Mouse (Mus musculus): ENCODE results near the gene Tab2. TPM values are rescaled to one million over a fixed set of nuclear protein-coding genes. Genes with fewer than 3 reads are reported as not detected.

Tab2 gene
- 10 to 100 TPM; 62.7 to 66.0 TPM for total RNA-seq (2021)
- long read RNA-seq, experiment 1, full-length matches to known transcripts, result 4 of 11 reads
- long read RNA-seq, experiment 1, partial matches to known transcripts, result 4 of 11 reads
- long read RNA-seq, experiment 1, other reads (novel, unspliced or antisense), result 3 of 11 reads
- long read RNA-seq, experiment 2, full-length matches to known transcripts, result 1 of 11 reads
- long read RNA-seq, experiment 2, partial matches to known transcripts, result 5 of 11 reads
- long read RNA-seq, experiment 2, other reads (novel, unspliced or antisense), result 5 of 11 reads

- peak; percentile 87 to 90 for DNase-seq (ENCODE audit: low spot score in 2 of 2)
Measured at GRCm38 (mm10) chr10:7956228-7957001, at the start of gene Tab2. Tab2 (minus strand) TSS chr10:7956230.

GRCm38 (mm10) chr10:7992258-7992919 is 36.4 kb upstream of the Tab2 start:
- DNase-seq (ENCODE audit: low spot score in 2 of 2), result no peak

DNA sequence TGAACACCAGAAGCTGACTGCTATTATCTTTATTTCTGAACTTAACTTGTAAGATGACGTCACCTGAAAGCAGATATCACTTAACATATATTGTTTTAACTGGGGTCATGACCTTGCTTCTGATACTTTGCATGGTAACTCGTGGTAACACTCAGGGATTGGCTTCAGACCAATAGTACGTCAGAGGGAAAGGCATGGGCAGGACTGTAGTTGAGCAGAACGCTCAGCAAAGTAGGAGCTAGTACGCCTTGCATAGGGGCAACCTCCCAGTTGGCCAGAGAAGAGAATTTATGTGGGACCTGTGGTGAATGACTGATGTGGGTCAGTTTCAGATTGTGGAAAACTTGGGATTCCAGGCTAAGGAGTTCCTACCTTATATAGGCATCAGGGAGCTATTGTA is 35.6 kb upstream of the Tab2 start:
- no peak for DNase-seq (ENCODE audit: low spot score in 2 of 2)

- DNase-seq (ENCODE audit: low spot score in 2 of 2), result peak; percentile 27 to 67
Measured at GRCm38 (mm10) chr10:7987521-7987920, 31.5 kb upstream of the Tab2 start.

GRCm38 (mm10) chr10:7976462-7976861 is 20.4 kb upstream of the Tab2 start:
- no peak for DNase-seq (ENCODE audit: low spot score in 2 of 2)

DNA sequence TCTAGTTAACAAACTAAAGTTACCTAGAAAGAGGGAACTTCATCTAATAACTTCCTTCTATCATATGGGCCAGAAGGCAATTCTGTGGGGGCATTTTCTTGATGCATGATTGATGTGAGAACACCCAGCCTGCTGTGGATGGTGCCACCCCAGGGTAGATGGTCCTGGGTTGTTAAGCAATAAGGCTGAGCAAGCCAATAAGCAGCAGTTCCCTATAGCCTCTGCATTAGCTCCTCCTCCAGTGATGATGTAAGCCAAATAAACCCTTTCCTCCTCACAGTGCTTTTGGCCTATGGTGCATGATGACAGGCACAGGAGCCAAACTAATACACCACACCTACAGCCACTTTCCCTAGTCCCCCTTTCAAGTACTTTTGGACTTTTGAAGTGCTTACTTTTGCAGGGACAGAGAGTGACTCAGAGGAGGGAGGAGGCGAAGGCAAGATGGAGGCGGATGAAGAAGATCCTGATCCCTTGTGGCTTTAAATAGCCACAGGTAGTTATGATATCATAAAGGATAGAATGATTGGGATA is 12.8 kb upstream of the Tab2 start:
- DNase-seq (ENCODE audit: low spot score in 2 of 2), result no peak

GRCm38 (mm10) chr10:7967096-7967495 is 11.1 kb upstream of the Tab2 start:
- DNase-seq (ENCODE audit: low spot score in 2 of 2), result no peak

DNA sequence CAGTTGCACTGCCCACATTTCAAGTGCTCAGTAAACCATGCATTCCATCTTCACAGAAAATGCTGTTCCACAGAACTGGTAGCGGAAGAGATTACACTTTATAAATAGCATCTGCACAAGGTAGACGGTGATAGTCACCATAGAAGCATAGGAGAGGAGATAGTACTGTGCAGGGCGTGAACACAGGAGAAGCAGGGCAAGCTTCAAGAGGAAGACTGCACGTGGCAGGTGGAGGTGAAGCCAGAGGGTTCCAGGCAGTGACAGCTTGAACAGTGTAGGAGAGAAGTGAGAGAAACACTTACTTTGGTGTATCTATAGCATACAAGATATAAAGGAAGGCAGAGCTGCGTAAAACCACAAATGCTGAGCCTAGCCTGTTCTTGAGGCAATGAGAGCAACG is 3.0 kb upstream of the Tab2 start:
- DNase-seq (ENCODE audit: low spot score in 2 of 2), result no peak

DNA sequence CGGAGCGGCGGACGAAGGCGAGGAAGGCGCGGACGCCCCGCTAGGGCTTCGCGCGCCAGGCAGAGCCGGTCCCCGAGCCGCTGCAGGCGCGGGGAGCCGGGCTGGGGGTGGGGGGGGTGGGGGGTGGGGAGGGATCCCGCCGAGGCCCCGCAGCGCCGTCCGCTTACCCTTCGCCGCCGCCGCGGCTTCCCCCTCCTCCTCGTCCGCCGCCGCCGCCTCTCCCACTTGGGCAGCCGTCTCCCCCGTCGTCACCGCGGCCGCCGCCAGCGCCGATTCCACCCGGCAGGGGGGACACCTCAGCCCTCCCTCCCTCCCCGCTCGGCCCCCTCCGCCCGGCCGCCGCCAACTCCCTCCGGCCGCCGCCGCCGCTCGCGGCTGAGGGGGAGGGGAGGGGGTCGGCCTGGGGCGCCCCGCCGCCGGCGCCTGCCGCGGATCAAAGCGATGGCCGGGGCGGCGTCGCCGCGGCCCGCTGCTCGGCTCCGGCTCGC is 352 bp downstream of the Tab2 start:
- DNase-seq (ENCODE audit: low spot score in 2 of 2), result peak; percentile 36 to 54

GRCm38 (mm10) chr10:7954989-7955633 is 919 bp downstream of the Tab2 start:
- peak; percentile 44 to 52 for DNase-seq (ENCODE audit: low spot score in 2 of 2)

DNA sequence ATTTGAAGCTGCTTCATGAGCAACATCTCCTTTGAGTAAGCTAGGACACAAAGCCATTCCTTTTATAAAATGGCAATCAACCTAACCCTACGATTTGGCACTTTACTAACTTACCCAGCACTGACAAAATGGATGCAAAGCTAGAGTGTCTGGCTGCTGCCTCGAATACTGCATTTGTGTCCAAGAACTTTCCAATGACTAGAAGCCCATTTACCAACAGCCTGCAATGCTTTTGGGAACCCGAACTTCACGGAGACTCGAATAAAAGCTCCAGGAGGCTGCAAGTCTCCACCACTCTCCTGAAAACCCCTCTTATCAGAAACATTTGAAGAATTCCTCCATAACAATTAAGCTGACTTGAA is 1.4 kb downstream of the Tab2 start:
- peak; percentile 12 to 36 for DNase-seq (ENCODE audit: low spot score in 2 of 2)

- DNase-seq (ENCODE audit: low spot score in 2 of 2), result no peak
Measured at GRCm38 (mm10) chr10:7943006-7943405, 13.0 kb downstream of the Tab2 start.

GRCm38 (mm10) chr10:7936556-7937192 is 19.4 kb downstream of the Tab2 start:
- no peak for DNase-seq (ENCODE audit: low spot score in 2 of 2)

DNA sequence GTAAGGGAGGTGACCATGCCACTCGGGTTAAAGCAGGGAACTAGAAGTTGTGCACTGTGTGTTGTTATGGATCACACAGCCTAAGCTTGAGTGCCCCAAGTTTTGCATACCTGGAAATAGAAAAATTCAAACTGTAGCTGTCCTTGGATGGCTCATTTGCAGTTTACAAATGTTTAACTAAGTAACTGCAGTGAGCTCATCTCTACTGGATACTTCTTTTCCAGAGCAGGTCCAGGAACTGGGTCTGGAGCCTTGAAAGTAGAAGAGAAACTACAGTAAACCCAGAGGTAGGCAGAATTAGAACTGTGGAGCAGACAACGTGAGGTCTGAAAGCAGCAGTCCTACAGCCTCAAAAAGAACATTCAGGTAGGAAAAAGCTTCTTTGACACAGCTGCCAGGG is 23.1 kb downstream of the Tab2 start:
- DNase-seq (ENCODE audit: low spot score in 2 of 2), result no peak

DNA sequence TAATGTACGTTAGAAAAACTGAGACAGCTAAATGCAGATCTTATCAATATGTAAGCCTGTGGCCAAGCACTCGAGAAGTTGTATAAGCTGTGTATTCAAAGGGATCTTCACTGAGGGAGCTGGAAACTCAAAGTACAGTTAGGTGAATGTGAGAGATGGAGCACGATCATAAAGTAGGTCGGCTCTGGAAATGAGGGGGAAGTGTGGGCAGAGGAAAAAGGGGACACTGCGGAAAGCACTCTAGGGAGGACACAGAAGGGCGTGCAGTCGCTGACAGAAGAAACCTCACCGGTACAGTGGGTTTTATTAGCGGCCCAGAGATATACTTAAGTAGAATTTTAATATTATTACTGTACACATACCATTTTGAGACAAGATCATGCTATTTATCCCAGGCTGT is 27.0 kb downstream of the Tab2 start:
- DNase-seq (ENCODE audit: low spot score in 2 of 2), result no peak

DNA sequence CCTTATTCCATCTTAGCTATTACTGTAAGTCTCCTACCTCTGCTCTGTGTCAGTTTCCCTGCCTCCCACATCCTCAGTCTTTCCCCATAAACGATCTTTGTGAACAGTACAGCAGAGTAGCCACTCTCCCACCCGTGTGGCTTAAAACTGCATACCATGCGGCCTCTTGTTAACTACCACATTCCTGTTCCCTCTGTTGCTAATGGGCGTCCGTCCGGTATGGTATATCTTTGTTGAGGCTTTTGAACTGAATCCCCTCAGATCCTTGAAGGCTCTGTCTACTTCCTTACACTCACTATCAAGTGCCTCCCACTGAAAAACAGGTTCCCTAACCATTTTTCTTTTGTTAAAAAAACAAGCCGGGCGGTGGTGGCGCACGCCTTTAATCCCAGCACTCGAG is 30.5 kb downstream of the Tab2 start:
- no peak for DNase-seq (ENCODE audit: low spot score in 2 of 2)

GRCm38 (mm10) chr10:7923433-7923832 is 32.6 kb downstream of the Tab2 start:
- DNase-seq (ENCODE audit: low spot score in 2 of 2), result no peak

DNA sequence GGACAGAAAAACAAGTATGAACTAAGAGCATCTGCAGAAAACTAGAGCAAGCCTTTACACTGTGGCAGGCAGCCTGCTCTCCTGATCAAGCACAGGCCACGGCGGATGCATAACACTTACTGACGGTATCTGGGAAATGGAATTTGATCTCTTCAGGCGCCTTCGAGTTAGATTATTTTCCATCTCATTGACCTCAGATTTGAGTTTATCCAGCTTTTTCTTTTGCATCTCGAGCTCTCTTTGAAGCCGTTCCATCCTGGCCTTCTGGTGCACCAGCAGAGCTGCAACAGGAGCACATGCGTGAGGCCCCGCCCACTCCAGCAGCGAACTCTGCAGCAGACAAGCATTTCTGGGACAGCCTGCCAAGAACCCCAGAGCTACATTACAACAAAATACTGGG is 44.8 kb downstream of the Tab2 start:
- DNase-seq (ENCODE audit: low spot score in 2 of 2), result peak in 1 of 2 experiments; percentile 29

DNA sequence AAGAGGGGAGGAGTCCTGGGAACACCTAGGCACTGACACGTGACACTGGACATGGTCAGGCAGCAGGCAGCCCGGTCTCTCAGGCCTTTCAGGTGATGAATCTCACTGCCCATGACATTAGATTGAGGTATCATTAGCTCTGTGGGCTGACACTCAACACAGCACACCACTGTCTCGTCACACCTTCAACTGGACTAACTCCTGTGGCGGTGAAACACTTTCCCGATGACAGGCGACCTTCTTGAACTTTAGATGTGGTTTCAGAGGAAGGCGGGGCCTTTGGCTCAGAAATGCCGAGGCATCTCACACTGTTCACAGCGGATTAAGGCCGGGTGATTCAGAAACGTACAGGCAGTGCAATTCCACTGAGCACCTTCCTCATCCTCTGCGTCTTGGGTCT is 48.9 kb downstream of the Tab2 start:
- DNase-seq (ENCODE audit: low spot score in 2 of 2), result no peak

DNA sequence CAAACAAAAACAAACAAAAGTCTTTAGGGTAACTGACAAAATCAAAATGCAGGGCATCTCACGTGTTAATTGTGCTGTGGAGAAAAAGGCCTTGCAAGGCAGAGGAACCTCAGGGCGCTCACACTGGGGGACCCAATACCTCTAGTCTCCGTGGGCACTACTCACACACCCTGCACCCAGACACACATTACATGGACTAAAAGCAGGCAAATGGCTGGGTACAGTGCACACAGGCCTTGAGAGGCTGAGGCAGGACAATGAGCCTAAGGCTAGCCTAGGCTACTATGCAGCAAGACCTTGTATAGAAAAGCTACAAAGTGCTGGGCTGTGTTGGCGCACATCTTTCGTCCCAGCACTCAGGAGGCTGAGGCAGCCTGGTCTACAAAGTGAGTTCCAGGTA is 51.9 kb downstream of the Tab2 start:
- no peak for DNase-seq (ENCODE audit: low spot score in 2 of 2)
